Mouse (Mus musculus) cerebral cortex, adult 2 months (tissue): ENCODE data around the gene Pde4d.

Experiments used
- WGBS: fragments of 180-500 bp; shearing (Covaris S2); methylation state at CpG from one replicate; pipeline ENCODE4 v1.1.7; 2018; 5-methylcytosine and 5-hydroxymethylcytosine counted together

Gene Pde4d

GRCm38 (mm10) chr13:109260220-109260795 lies 810.6 kb downstream of the Pde4d start:
- WGBS = 1% methylated on average over 23 of the region's 23 CpGs

GRCm38 (mm10) chr13:109260796-109261516 lies 811.2 kb downstream of the Pde4d start:
- whole genome bisulfite sequencing = 10% methylated on average over 17 of the region's 17 CpGs

- WGBS = 56% methylated on average over 5 of the region's 5 CpGs
These were observed 812.0 kb downstream of the Pde4d start for GRCm38 (mm10) chr13:109261642-109262220.

- 79% methylated on average over 5 of the region's 5 CpGs for WGBS
These were observed 812.8 kb downstream of the Pde4d start for GRCm38 (mm10) chr13:109262501-109262900.

GRCm38 (mm10) chr13:109268253-109268652 lies 818.5 kb downstream of the Pde4d start:
- WGBS = 45% methylated on average over 3 of the region's 3 CpGs

- WGBS = 94% methylated on average over 4 of the region's 4 CpGs
These were observed 819.0 kb downstream of the Pde4d start for GRCm38 (mm10) chr13:109268659-109269322.

GRCm38 (mm10) chr13:109274869-109275268 lies 825.1 kb downstream of the Pde4d start:
- WGBS = 95% methylated on average over 10 of the region's 10 CpGs

- 42% methylated on average over 7 of the region's 7 CpGs for WGBS
These were observed 828.0 kb downstream of the Pde4d start for GRCm38 (mm10) chr13:109277792-109278191.

- 27% methylated on average over 10 of the region's 10 CpGs for WGBS
These were observed 828.8 kb downstream of the Pde4d start for GRCm38 (mm10) chr13:109278504-109278912.

- 45% methylated on average over 6 of the region's 6 CpGs for WGBS
These were observed 829.5 kb downstream of the Pde4d start for GRCm38 (mm10) chr13:109279211-109279610.

GRCm38 (mm10) chr13:109280433-109280832 lies 830.7 kb downstream of the Pde4d start:
- WGBS = 89% methylated on average over 5 of the region's 5 CpGs

GRCm38 (mm10) chr13:109287465-109287864 lies 837.7 kb downstream of the Pde4d start:
- WGBS = 90% methylated on average over 6 of the region's 6 CpGs

GRCm38 (mm10) chr13:109290922-109291321 lies 841.2 kb downstream of the Pde4d start:
- 71% methylated on average over 4 of the region's 4 CpGs for WGBS

GRCm38 (mm10) chr13:109296347-109297037 lies 846.7 kb downstream of the Pde4d start:
- WGBS = 62% methylated on average over 3 of the region's 3 CpGs

- WGBS = 81% methylated on average over 7 of the region's 7 CpGs
These were observed 849.1 kb downstream of the Pde4d start for GRCm38 (mm10) chr13:109298852-109299251.

GRCm38 (mm10) chr13:109299511-109300250 lies 849.9 kb downstream of the Pde4d start:
- 71% methylated on average over 12 of the region's 12 CpGs for WGBS

GRCm38 (mm10) chr13:109312542-109312941 lies 862.8 kb downstream of the Pde4d start:
- WGBS = 53% methylated on average over 7 of the region's 7 CpGs

- WGBS = 75% methylated on average over 9 of the region's 9 CpGs
These were observed 865.9 kb downstream of the Pde4d start for GRCm38 (mm10) chr13:109315608-109316007.

- 91% methylated on average over 2 of the region's 2 CpGs for WGBS
These were observed 867.9 kb downstream of the Pde4d start for GRCm38 (mm10) chr13:109317644-109318043.

- 60% methylated on average over 3 of the region's 3 CpGs for WGBS
These were observed 868.8 kb downstream of the Pde4d start for GRCm38 (mm10) chr13:109318434-109318998.

- WGBS = 84% methylated on average over 5 of the region's 5 CpGs
These were observed 876.3 kb downstream of the Pde4d start for GRCm38 (mm10) chr13:109326061-109326460.
